Mouse (Mus musculus) urinary bladder, postnatal 14 days (tissue): Measurements from ENCODE around the gene Gm8232.
"Not testable (repeated sequence)": the region's sequence is repeated elsewhere in the genome, so short reads cannot be mapped to it uniquely, and the experiment has no call there.

Experiments used
- DNase-seq: peaks from one replicate; pipeline ENCODE4 v3.0.0; 2021; ENCODE audit warnings: low spot score

Gm8232 gene

GRCm38 (mm10) chr14:44433335-44433734 lies at the start of gene Gm8232:
Gene Gm8232, plus strand, starts transcription at chr14:44433635.
- not testable (repeated sequence) for DNase-seq

- not testable (repeated sequence) for DNase-seq
Measured at GRCm38 (mm10) chr14:44384233-44384632, 49.2 kb upstream of the Gm8232 start.

GRCm38 (mm10) chr14:44410588-44410987 lies 22.8 kb upstream of the Gm8232 start, which contains the start of gene Gm3371:
Gene Gm3371, minus strand, starts transcription at chr14:44410688.
- not testable (repeated sequence) for DNase-seq
